Mouse (Mus musculus): ENCODE data around the gene Plxnd1. TPM values are rescaled to one million over a fixed set of nuclear protein-coding genes. Genes with fewer than 3 reads are reported as not detected.

Plxnd1 gene
- total and polyA plus RNA-seq, 3 experiments, result 58.8 to 90.6 (median 79.9) TPM

DNA sequence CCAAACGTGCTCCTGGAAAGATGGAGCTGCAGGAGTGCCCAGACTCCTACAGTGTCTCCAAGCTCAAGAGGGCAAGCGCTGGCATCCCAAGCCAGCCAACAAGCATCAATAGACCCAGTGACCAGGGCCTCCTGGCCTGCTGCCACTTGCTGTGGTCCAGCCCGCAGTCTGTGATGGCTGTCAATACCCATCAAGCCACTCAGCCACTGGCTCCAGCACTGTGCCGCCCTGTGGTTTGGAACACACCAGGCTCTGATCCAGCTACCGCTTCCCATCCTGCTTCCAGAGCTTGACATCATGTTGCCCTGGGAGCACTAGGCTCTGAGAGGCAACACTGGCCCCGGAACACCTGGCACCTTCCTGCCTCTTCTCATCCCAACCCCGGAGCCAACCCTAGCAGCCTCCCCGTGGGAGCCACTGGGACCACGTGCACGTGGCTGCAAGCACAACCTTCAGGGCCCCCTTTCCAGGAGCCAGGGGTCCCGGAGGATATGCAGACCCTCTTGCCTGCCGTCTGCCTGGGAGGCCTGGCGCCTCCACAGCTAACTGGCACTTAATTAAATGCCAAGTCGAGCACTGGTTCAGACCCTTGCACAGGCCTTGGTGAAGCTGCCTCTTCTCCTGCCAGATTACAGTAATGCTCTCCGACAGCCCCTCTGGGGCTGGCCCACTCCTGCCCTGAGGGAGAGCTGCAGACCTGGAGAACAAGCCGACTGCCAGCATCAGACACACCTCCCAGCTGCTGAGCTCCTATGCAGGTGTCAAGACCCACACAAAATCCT is 20.7 kb downstream of the Plxnd1 start:
- H3K9ac ChIP-seq (ENCODE audit: low read depth, low read length), result no peak overlapping the region
- H3K27ac ChIP-seq, result peak overlapping the region; percentile 45
- H3K79me2 ChIP-seq (replicated peaks; ENCODE audit: control insufficient read depth, insufficient read depth, low read length), result no peaks in the 10 kb centered on the region; the same call in 1 of the 2 replicates
- no peak for DNase-seq
- H3K4me1 ChIP-seq (ENCODE audit: control insufficient read depth, insufficient read depth, low read length), result peaks cover 16% of the 10 kb centered on the region
- 62% methylated on average over 16 of the region's 16 CpGs for WGBS
- no peaks in the 10 kb centered on the region for H3K27me3 ChIP-seq (ENCODE audit: control insufficient read depth, insufficient read depth, low read length)
- H3K36me3 ChIP-seq (ENCODE audit: control insufficient read depth, insufficient read depth, low read length), result peaks cover 7% of the 10 kb centered on the region
- H3K4me3 ChIP-seq, result no peak overlapping the region
- no peak for TF ChIP-seq CTCF (IDR thresholded peaks at IDR 0.05)
- TF ChIP-seq POLR2A (IDR thresholded peaks at IDR 0.05; ENCODE audit: insufficient read depth, low read depth, low read length), result no peak
- no peak for TF ChIP-seq EP300 (IDR thresholded peaks at IDR 0.05; ENCODE audit: insufficient read depth, low read depth, low read length)
- intact Hi-C loops (cut with DNase I), result loop anchor here (2.0 kb wide), 1 partner anchor 13 kb away; no protein-coding TSS in a partner anchor

GRCm38 (mm10) chr6:115973139-115973875 is 21.5 kb downstream of the Plxnd1 start:
- intact Hi-C loops (cut with DNase I), result loop anchor here (2.0 kb wide), 1 partner anchor 13 kb away; no protein-coding TSS in a partner anchor
- peak overlapping the region; percentile 45 for H3K27ac ChIP-seq

GRCm38 (mm10) chr6:115972083-115972764 is 22.6 kb downstream of the Plxnd1 start:
- Histone ChIP-seq H3K36me3 (ENCODE audit: control insufficient read depth, insufficient read depth, low read length) (peaks cover 7% of the 10 kb centered on the region), H3K27ac (peak overlapping the region; percentile 45), H3K27me3 (ENCODE audit: control insufficient read depth, insufficient read depth, low read length) (no peaks in the 10 kb centered on the region), H3K4me1 (ENCODE audit: control insufficient read depth, insufficient read depth, low read length) (peaks cover 21% of the 10 kb centered on the region), H3K9ac (ENCODE audit: low read depth, low read length) (no peak overlapping the region), H3K4me3 (no peak overlapping the region), H3K79me2 (replicated peaks; ENCODE audit: control insufficient read depth, insufficient read depth, low read length) (no peaks in the 10 kb centered on the region; the same call in 1 of the 2 replicates)
- TF ChIP-seq EP300 (IDR thresholded peaks at IDR 0.05; ENCODE audit: insufficient read depth, low read depth, low read length) (no peak), CTCF (IDR thresholded peaks at IDR 0.05) (no peak), POLR2A (IDR thresholded peaks at IDR 0.05; ENCODE audit: insufficient read depth, low read depth, low read length) (no peak)
- 73% methylated on average over 7 of the region's 7 CpGs for WGBS
- peak in 1 of 2 experiments; percentile 45 for DNase-seq
- intact Hi-C loops (cut with DNase I), result loop anchor here (2.0 kb wide), 1 partner anchor 15 kb away; no protein-coding TSS in a partner anchor

More at GRCm38 (mm10) chr6:115973139-115973875, 21.5 kb downstream of the Plxnd1 start:
- no peak for TF ChIP-seq EP300 (IDR thresholded peaks at IDR 0.05; ENCODE audit: insufficient read depth, low read depth, low read length)
- no peak for TF ChIP-seq CTCF (IDR thresholded peaks at IDR 0.05)
- TF ChIP-seq POLR2A (IDR thresholded peaks at IDR 0.05; ENCODE audit: insufficient read depth, low read depth, low read length), result no peak
- no peak for DNase-seq
- peaks cover 16% of the 10 kb centered on the region for H3K4me1 ChIP-seq (ENCODE audit: control insufficient read depth, insufficient read depth, low read length)
- H3K9ac ChIP-seq (ENCODE audit: low read depth, low read length), result no peak overlapping the region
- no peak overlapping the region for H3K4me3 ChIP-seq
- H3K36me3 ChIP-seq (ENCODE audit: control insufficient read depth, insufficient read depth, low read length), result peaks cover 7% of the 10 kb centered on the region
- 66% methylated on average over 15 of the region's 15 CpGs for WGBS
- H3K79me2 ChIP-seq (replicated peaks; ENCODE audit: control insufficient read depth, insufficient read depth, low read length), result no peaks in the 10 kb centered on the region; the same call in 1 of the 2 replicates
- no peaks in the 10 kb centered on the region for H3K27me3 ChIP-seq (ENCODE audit: control insufficient read depth, insufficient read depth, low read length)

DNA sequence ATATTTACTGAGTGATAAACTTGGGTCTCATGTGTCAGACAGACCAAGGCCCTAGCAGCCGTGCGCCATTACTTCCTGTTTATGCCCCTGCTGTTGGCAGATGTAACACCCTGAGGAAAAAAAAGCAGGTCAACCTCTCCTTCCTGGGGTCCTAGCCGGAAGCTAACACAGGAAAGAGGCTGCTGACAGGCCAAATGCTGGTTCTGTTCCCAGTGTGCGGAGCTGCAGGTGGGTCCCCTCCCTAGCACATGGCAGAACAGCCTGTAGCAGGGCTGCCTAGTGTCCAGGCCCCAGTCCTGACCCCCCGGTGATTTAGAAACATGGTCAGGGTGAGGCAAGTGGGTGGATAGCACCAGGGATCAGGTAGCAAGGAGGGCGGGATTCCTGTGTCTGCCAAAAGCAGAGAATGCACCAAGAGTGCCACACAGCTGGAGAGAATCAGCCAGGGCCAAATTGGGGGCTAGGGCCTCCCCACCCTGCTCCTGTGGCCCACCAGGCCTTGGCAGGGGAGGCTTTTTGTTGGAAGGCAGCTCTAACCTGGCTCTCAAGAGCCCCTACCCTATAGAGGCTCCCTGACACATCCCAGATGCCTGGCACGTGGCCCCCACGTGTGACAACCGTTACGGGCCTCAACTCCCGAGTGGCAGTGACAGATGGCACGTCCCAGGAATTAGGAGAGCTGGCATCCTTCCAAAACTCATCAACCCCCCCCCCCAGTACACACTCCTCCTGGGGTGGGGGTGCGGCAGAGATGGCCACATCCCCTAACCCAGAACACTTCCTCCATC is 23.3 kb downstream of the Plxnd1 start:
- Histone ChIP-seq H3K36me3 (ENCODE audit: control insufficient read depth, insufficient read depth, low read length) (peaks cover 7% of the 10 kb centered on the region), H3K27ac (peak overlapping the region; percentile 45), H3K27me3 (ENCODE audit: control insufficient read depth, insufficient read depth, low read length) (no peaks in the 10 kb centered on the region), H3K9ac (ENCODE audit: low read depth, low read length) (no peak overlapping the region), H3K79me2 (replicated peaks; ENCODE audit: control insufficient read depth, insufficient read depth, low read length) (no peaks in the 10 kb centered on the region; the same call in 1 of the 2 replicates), H3K4me1 (ENCODE audit: control insufficient read depth, insufficient read depth, low read length) (peaks cover 21% of the 10 kb centered on the region), H3K4me3 (no peak overlapping the region)
- TF ChIP-seq EP300 (IDR thresholded peaks at IDR 0.05; ENCODE audit: insufficient read depth, low read depth, low read length), result peak; percentile 43; the same call in 1 of the 2 replicates
- TF ChIP-seq POLR2A (IDR thresholded peaks at IDR 0.05; ENCODE audit: insufficient read depth, low read depth, low read length), result no peak
- 49% methylated on average over 13 of the region's 13 CpGs for WGBS
- intact Hi-C loops (cut with DNase I), result loop anchor here (2.0 kb wide), 1 partner anchor 15 kb away; no protein-coding TSS in a partner anchor
- DNase-seq, result peak in 1 of 2 experiments; percentile 38

DNA sequence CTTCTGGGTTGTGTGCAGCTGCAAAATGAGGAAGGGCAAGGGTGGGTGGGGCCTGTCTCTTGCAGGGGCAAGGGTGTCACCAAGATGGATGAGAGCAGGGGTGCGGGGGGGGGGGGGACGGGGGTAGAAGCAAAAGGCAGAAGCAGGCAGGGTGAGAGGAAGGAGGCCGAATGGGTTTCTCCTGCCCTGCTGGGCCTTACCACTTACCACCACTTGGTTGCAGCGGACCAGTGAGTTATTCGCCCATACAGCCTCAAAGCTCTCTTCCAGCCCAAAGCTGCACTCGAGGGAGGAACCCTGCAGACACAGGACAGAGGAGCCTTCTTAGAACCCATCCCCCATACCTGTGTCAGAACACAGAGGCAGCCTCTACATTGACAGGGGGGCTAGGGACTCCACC is 24.9 kb downstream of the Plxnd1 start:
- WGBS, result 73% methylated on average over 5 of the region's 6 CpGs

More for the DNA sequence above, 24.9 kb downstream of the Plxnd1 start:
- Histone ChIP-seq H3K79me2 (replicated peaks; ENCODE audit: control insufficient read depth, insufficient read depth, low read length) (no peaks in the 10 kb centered on the region), H3K9ac (ENCODE audit: low read depth, low read length) (no peak overlapping the region), H3K27me3 (ENCODE audit: control insufficient read depth, insufficient read depth, low read length) (no peaks in the 10 kb centered on the region), H3K36me3 (ENCODE audit: control insufficient read depth, insufficient read depth, low read length) (peaks cover 7% of the 10 kb centered on the region), H3K4me1 (ENCODE audit: control insufficient read depth, insufficient read depth, low read length) (peaks cover 21% of the 10 kb centered on the region), H3K4me3 (no peak overlapping the region), H3K27ac (no peak overlapping the region)
- intact Hi-C loops (cut with DNase I), result no loop called here
- DNase-seq, result no peak
- TF ChIP-seq POLR2A (IDR thresholded peaks at IDR 0.05; ENCODE audit: insufficient read depth, low read depth, low read length) (no peak), EP300 (IDR thresholded peaks at IDR 0.05; ENCODE audit: insufficient read depth, low read depth, low read length) (no peak), CTCF (IDR thresholded peaks at IDR 0.05) (no peak)

All from heart, adult 2 months (tissue).